Mouse (Mus musculus) megakaryocyte, embryonic 14.5 days (primary cell): ENCODE data around the gene Ascc1.

ENCODE experiments used
- FLI1 ChIP-seq: IDR thresholded peaks from 2 replicates; pipeline ENCODE4 v1.6.1; 2012; ENCODE audit warnings: low read length, inconsistent platforms, mixed read lengths
- GATA1 ChIP-seq: IDR thresholded peaks from 3 replicates; pipeline ENCODE4 v1.6.1; 2012; ENCODE audit warnings: mixed read lengths, low read length, inconsistent platforms, borderline replicate concordance

GRCm38 (mm10) chr10:60107448-60107847 is 104.8 kb downstream of the Ascc1 start:
- TF ChIP-seq GATA1 (no peak), FLI1 (no peak)
